Mouse (Mus musculus): ENCODE data around the gene Ighmbp2. TPM values are rescaled to one million over a fixed set of nuclear protein-coding genes. Genes with fewer than 3 reads are reported as not detected.
A peak's percentile ranks its signal among the peaks of the same experiment; 100 is the strongest.

Ighmbp2 gene
- total and polyA plus RNA-seq, 2 experiments from 2014 or later, result 10.8 to 11.8 TPM

- H3K4me3 ChIP-seq (ENCODE audit: low read depth, low read length), result peak overlapping the region; percentile 46
- DNase-seq (ENCODE audit: low spot score) (no peak), ATAC-seq (ENCODE audit: low FRiP score) (no peak)
- no peaks in the 10 kb centered on the region for H3K36me3 ChIP-seq (ENCODE audit: insufficient read depth, low read length)
- no peaks in the 10 kb centered on the region for H3K4me1 ChIP-seq (ENCODE audit: insufficient read depth, low read length)
- H3K9ac ChIP-seq (replicated peaks; ENCODE audit: low read length, poor library complexity, severe bottlenecking), result peak overlapping the region; percentile 20; the same call in 1 of the 2 replicates
- WGBS, result under 1% methylated on average over 34 of the region's 34 CpGs
- H3K9me3 ChIP-seq (ENCODE audit: low read length), result no peaks in the 10 kb centered on the region
- peak overlapping the region; percentile 21; the same call in 1 of the 2 replicates for H3K27ac ChIP-seq (ENCODE audit: low read depth, low read length)
- peak overlapping the region; percentile 72 for H3K4me2 ChIP-seq (ENCODE audit: low read depth, low read length, poor library complexity, severe bottlenecking)
- peaks cover 16% of the 10 kb centered on the region for H3K27me3 ChIP-seq (ENCODE audit: insufficient read depth, low read length)
- no peak for TF ChIP-seq CTCF (IDR thresholded peaks at IDR 0.05)
Observed at GRCm38 (mm10) chr19:3323753-3324270, 41.0 kb upstream of the Ighmbp2 start.

GRCm38 (mm10) chr19:3323201-3323621 lies 40.4 kb upstream of the Ighmbp2 start:
- peak overlapping the region; percentile 20; the same call in 1 of the 2 replicates for H3K9ac ChIP-seq (replicated peaks; ENCODE audit: low read length, poor library complexity, severe bottlenecking)
- peak overlapping the region; percentile 72 for H3K4me2 ChIP-seq (ENCODE audit: low read depth, low read length, poor library complexity, severe bottlenecking)
- DNase-seq (ENCODE audit: low spot score) (peak; percentile 58), ATAC-seq (ENCODE audit: low FRiP score) (peak; percentile 67)
- no peaks in the 10 kb centered on the region for H3K4me1 ChIP-seq (ENCODE audit: insufficient read depth, low read length)
- no peaks in the 10 kb centered on the region for H3K9me3 ChIP-seq (ENCODE audit: low read length)
- peak overlapping the region; percentile 46 for H3K4me3 ChIP-seq (ENCODE audit: low read depth, low read length)
- peaks cover 16% of the 10 kb centered on the region for H3K27me3 ChIP-seq (ENCODE audit: insufficient read depth, low read length)
- no peak overlapping the region; the same call in 1 of the 2 replicates for H3K27ac ChIP-seq (ENCODE audit: low read depth, low read length)
- H3K36me3 ChIP-seq (ENCODE audit: insufficient read depth, low read length), result no peaks in the 10 kb centered on the region
- TF ChIP-seq CTCF (IDR thresholded peaks at IDR 0.05), result no peak
- under 1% methylated on average over 45 of the region's 47 CpGs for WGBS

- Histone ChIP-seq H3K36me3 (ENCODE audit: insufficient read depth, low read length) (no peaks in the 10 kb centered on the region), H3K27me3 (ENCODE audit: insufficient read depth, low read length) (peaks cover 16% of the 10 kb centered on the region), H3K4me3 (ENCODE audit: low read depth, low read length) (peak within 1 kb of the TSS; percentile 46), H3K9ac (replicated peaks; ENCODE audit: low read length, poor library complexity, severe bottlenecking) (peak within 1 kb of the TSS; percentile 20; the same call in 1 of the 2 replicates), H3K9me3 (ENCODE audit: low read length) (no peaks in the 10 kb centered on the region), H3K4me2 (ENCODE audit: low read depth, low read length, poor library complexity, severe bottlenecking) (peak within 1 kb of the TSS; percentile 72), H3K27ac (ENCODE audit: low read depth, low read length) (no peak within 1 kb of the TSS), H3K4me1 (ENCODE audit: insufficient read depth, low read length) (no peaks in the 10 kb centered on the region)
- TF ChIP-seq CTCF (IDR thresholded peaks at IDR 0.05), result peak; percentile 60
- DNase-seq (ENCODE audit: low spot score) (no peak), ATAC-seq (ENCODE audit: low FRiP score) (no peak)
- whole genome bisulfite sequencing, result 4% methylated on average over 26 of the region's 26 CpGs
Observed at GRCm38 (mm10) chr19:3322261-3322969, 39.6 kb upstream of the Ighmbp2 start, which contains the start of gene Cpt1a. Gene Cpt1a, plus strand, starts transcription at chr19:3322334.

GRCm38 (mm10) chr19:3321617-3322016 lies 38.8 kb upstream of the Ighmbp2 start:
- ATAC-seq (ENCODE audit: low FRiP score) (no peak), DNase-seq (ENCODE audit: low spot score) (no peak)
- H3K27me3 ChIP-seq (ENCODE audit: insufficient read depth, low read length), result peaks cover 16% of the 10 kb centered on the region
- H3K4me1 ChIP-seq (ENCODE audit: insufficient read depth, low read length), result no peaks in the 10 kb centered on the region
- no peak overlapping the region for H3K27ac ChIP-seq (ENCODE audit: low read depth, low read length)
- H3K4me3 ChIP-seq (ENCODE audit: low read depth, low read length), result peak overlapping the region; percentile 46; the same call in 1 of the 2 replicates
- no peaks in the 10 kb centered on the region for H3K9me3 ChIP-seq (ENCODE audit: low read length)
- H3K4me2 ChIP-seq (ENCODE audit: low read depth, low read length, poor library complexity, severe bottlenecking), result peak overlapping the region; percentile 72
- TF ChIP-seq CTCF (IDR thresholded peaks at IDR 0.05), result no peak
- 10% methylated on average over 11 of the region's 11 CpGs for WGBS
- H3K36me3 ChIP-seq (ENCODE audit: insufficient read depth, low read length), result no peaks in the 10 kb centered on the region
- no peak overlapping the region for H3K9ac ChIP-seq (replicated peaks; ENCODE audit: low read length, poor library complexity, severe bottlenecking)

GRCm38 (mm10) chr19:3320801-3321200 lies 38.0 kb upstream of the Ighmbp2 start:
- H3K9ac ChIP-seq (replicated peaks; ENCODE audit: low read length, poor library complexity, severe bottlenecking), result no peak overlapping the region
- no peaks in the 10 kb centered on the region for H3K36me3 ChIP-seq (ENCODE audit: insufficient read depth, low read length)
- H3K27ac ChIP-seq (ENCODE audit: low read depth, low read length), result no peak overlapping the region
- no peak for ATAC-seq (ENCODE audit: low FRiP score)
- peaks cover 16% of the 10 kb centered on the region for H3K27me3 ChIP-seq (ENCODE audit: insufficient read depth, low read length)
- no peaks in the 10 kb centered on the region for H3K9me3 ChIP-seq (ENCODE audit: low read length)
- WGBS, result 88% methylated on average over 3 of the region's 3 CpGs
- DNase-seq (ENCODE audit: low spot score), result no peak
- no peak overlapping the region for H3K4me3 ChIP-seq (ENCODE audit: low read depth, low read length)
- no peaks in the 10 kb centered on the region for H3K4me1 ChIP-seq (ENCODE audit: insufficient read depth, low read length)
- no peak overlapping the region for H3K4me2 ChIP-seq (ENCODE audit: low read depth, low read length, poor library complexity, severe bottlenecking)
- peak; percentile 56 for TF ChIP-seq CTCF (IDR thresholded peaks at IDR 0.05)

GRCm38 (mm10) chr19:3320086-3320485 lies 37.3 kb upstream of the Ighmbp2 start:
- peaks cover 16% of the 10 kb centered on the region for H3K27me3 ChIP-seq (ENCODE audit: insufficient read depth, low read length)
- no peak overlapping the region for H3K9ac ChIP-seq (replicated peaks; ENCODE audit: low read length, poor library complexity, severe bottlenecking)
- H3K36me3 ChIP-seq (ENCODE audit: insufficient read depth, low read length), result no peaks in the 10 kb centered on the region
- H3K4me3 ChIP-seq (ENCODE audit: low read depth, low read length), result no peak overlapping the region
- no peaks in the 10 kb centered on the region for H3K9me3 ChIP-seq (ENCODE audit: low read length)
- 82% methylated on average over 7 of the region's 7 CpGs for WGBS
- H3K27ac ChIP-seq (ENCODE audit: low read depth, low read length), result no peak overlapping the region
- ATAC-seq (ENCODE audit: low FRiP score) (no peak), DNase-seq (ENCODE audit: low spot score) (no peak)
- no peak for TF ChIP-seq CTCF (IDR thresholded peaks at IDR 0.05)
- no peaks in the 10 kb centered on the region for H3K4me1 ChIP-seq (ENCODE audit: insufficient read depth, low read length)
- no peak overlapping the region for H3K4me2 ChIP-seq (ENCODE audit: low read depth, low read length, poor library complexity, severe bottlenecking)
